Mouse (Mus musculus) hindbrain, embryonic 13.5 days (tissue): Measurements from ENCODE around the gene Ofd1. TPM values are rescaled to one million over a fixed set of nuclear protein-coding genes. Genes with fewer than 3 reads are reported as not detected.

Experiments used
- ATAC-seq: fragments of 200-750 bp; cut with Nextera tagmentation; 2 replicates; pipeline ENCODE4 v1.8.0; 2017; ENCODE audit warnings: moderate TSS enrichment; ENCODE audit not compliant: low FRiP score
- H3K27ac ChIP-seq: fragments of 300-500 bp; sonication (generic); 2 replicates; pipeline ENCODE4 v1.5.1; 2015; ENCODE audit warnings: inconsistent platforms, mild to moderate bottlenecking, moderate library complexity
- H3K27me3 ChIP-seq: fragments of 300-500 bp; sonication (generic); 2 replicates; pipeline ENCODE4 v1.6.1; 2015; ENCODE audit warnings: mild to moderate bottlenecking, inconsistent platforms
- H3K36me3 ChIP-seq: fragments of 300-500 bp; sonication (generic); 2 replicates; pipeline ENCODE4 v1.6.1; 2015; ENCODE audit warnings: mild to moderate bottlenecking, inconsistent platforms
- H3K4me1 ChIP-seq: fragments of 300-500 bp; sonication (generic); replicated peaks from 2 replicates; pipeline ENCODE4 v1.6.1; 2015; ENCODE audit warnings: inconsistent platforms
- H3K4me2 ChIP-seq: fragments of 300-500 bp; sonication (generic); 2 replicates; pipeline ENCODE4 v1.6.1; 2015; ENCODE audit warnings: inconsistent platforms, mild to moderate bottlenecking, moderate library complexity
- H3K4me3 ChIP-seq: fragments of 300-500 bp; sonication (generic); 2 replicates; pipeline ENCODE4 v1.5.1; 2015; ENCODE audit warnings: mild to moderate bottlenecking, inconsistent platforms
- H3K9ac ChIP-seq: fragments of 300-500 bp; sonication (generic); 2 replicates; pipeline ENCODE4 v1.6.1; 2015; ENCODE audit warnings: mild to moderate bottlenecking, inconsistent platforms
- H3K9me3 ChIP-seq: fragments of 300-500 bp; sonication (generic); 2 replicates; pipeline ENCODE4 v1.6.1; 2016; ENCODE audit warnings: inconsistent platforms
- WGBS: fragments of 180-500 bp; shearing (Covaris S2); methylation state at CpG from one replicate; pipeline ENCODE4 v1.1.7; 2015; 5-methylcytosine and 5-hydroxymethylcytosine counted together
- polyA plus RNA-seq: library from polyadenylated mRNA; unstranded; fragments of >200 nt; fragmentation: Nextera tagmentation; extraction: Ambion mirVana; gene quantifications from 2 replicates; pipeline ENCODE4 v1.2.1, GENCODE M21; 2015

Ofd1 gene
- polyA plus RNA-seq: 7.3 and 8.5 TPM in 2 replicates

DNA sequence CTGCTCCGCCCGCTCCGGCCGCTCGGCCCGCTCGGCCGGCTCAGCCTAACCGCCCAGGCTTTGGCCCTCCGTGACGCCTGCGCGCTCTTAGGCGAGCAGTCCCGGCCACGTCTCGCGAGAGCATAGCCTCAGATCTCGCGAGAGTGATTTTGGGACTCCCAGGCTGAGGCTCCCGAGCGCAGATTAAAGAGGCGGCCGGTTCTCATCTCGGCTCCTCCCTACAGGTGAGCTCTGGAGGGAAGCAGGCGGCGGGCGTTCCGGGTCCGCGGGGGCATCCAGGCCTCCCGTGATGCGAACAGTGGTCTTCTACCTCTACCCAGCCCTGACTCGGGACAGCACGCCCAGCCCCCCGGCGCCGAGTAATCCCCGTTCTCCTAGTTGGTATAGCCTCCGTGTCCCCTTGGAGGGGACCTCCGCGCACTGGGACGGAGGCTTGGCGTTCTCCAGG lies at the start of gene Ofd1:
TSS of gene Ofd1 (minus strand) at position 89 of the 448 bp plus-strand sequence.
- peak within 1 kb of the TSS; percentile 58 for H3K4me3 ChIP-seq
- 11% methylated on average over 44 of the region's 44 CpGs for WGBS
- peak within 1 kb of the TSS; percentile 83 for H3K9ac ChIP-seq
- peaks cover 27% of the 10 kb centered on the region; the same call in 1 of the 2 replicates for H3K27me3 ChIP-seq
- peak; percentile 99 for ATAC-seq
- no peaks in the 10 kb centered on the region for H3K36me3 ChIP-seq
- H3K4me2 ChIP-seq: peak within 1 kb of the TSS; percentile 59
- H3K27ac ChIP-seq: peak within 1 kb of the TSS; percentile 88
- no peaks in the 10 kb centered on the region for H3K9me3 ChIP-seq
- H3K4me1 ChIP-seq: peaks cover 15% of the 10 kb centered on the region

DNA sequence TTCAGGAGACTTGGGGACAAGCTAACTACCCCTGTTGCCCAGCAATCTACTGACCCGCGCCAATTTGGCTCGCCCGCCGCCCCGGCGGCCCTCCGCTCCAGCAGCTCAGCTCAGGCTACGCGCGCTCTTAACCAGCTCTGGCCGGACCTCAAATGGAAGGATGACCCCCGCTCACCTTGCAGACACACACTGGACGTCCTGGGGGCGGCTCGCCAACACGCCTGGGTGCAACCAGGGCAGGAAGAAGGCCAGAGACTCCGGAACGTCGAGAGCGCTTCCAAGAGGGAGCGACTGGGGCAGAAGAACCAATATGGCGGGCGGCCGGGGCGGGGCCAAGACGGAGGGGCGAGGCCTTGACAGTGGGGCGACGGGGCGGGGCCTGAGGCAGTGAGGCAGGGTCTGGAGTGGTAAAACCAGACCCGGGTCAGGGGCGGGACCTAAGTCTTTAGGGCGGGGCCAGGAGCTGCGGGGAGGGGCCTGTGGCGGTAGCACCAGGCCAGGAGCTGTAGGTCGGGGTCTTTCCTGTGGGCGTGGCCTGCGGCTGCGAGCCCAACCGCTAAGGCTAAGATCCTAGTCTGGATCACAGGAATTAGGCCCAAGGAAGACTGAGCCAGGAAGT lies 39.0 kb upstream of the Ofd1 start, which contains the start of gene Rab9:
TSS of gene Rab9 (minus strand) at position 503 of the 619 bp plus-strand sequence.
- peak; percentile 99 for ATAC-seq

DNA sequence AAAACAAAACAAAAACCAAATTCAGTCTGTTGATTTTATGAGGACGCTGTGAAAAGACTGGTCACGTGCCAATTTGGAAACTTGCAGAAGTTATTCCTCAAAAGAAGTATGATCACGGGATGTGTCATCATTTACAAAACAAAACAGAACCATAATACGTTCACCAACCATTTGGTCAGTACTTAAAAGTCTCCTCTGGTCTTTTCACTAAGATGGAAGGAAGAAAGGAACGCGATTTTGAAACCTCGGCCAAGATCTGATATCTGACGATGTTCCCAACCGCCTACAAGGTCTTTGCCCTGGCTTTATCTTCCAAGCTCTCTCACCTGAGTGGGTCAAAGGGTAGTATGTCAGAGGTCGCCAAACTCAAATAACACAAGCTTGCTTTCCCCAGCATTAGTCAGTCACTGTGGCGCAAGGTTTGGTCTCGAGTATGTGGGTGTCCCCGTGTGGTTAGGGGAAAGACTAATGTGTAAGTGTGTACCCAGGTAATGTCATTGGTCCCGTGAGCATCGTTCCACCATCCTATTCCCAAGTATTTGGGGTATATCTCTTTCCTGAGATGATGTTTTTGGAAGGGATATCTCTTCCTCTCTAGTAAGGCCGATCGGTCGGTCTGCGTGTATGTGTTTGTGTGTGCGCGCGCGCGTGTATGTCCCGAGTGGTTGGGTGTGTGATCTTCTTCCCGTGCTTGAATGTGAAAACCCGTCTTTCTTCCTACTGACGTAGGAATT lies 38.3 kb upstream of the Ofd1 start:
- H3K9me3 ChIP-seq: no peaks in the 10 kb centered on the region
- no peaks in the 10 kb centered on the region for H3K27me3 ChIP-seq
- peak overlapping the region; percentile 74 for H3K9ac ChIP-seq
- H3K27ac ChIP-seq: peak overlapping the region; percentile 85
- H3K4me3 ChIP-seq: peak overlapping the region; percentile 58
- peak; percentile 64 for ATAC-seq
- H3K36me3 ChIP-seq: no peaks in the 10 kb centered on the region
- 26% methylated on average over 28 of the region's 28 CpGs for WGBS
- H3K4me2 ChIP-seq: peak overlapping the region; percentile 62
- H3K4me1 ChIP-seq: peaks cover 16% of the 10 kb centered on the region

More for the DNA sequence above, 39.0 kb upstream of the Ofd1 start, which contains the start of gene Rab9:
- H3K27me3 ChIP-seq: no peaks in the 10 kb centered on the region
- H3K36me3 ChIP-seq: no peaks in the 10 kb centered on the region
- peak within 1 kb of the TSS; percentile 62 for H3K4me2 ChIP-seq
- H3K9me3 ChIP-seq: no peaks in the 10 kb centered on the region
- peak within 1 kb of the TSS; percentile 58 for H3K4me3 ChIP-seq
- H3K4me1 ChIP-seq: peaks cover 16% of the 10 kb centered on the region
- 15% methylated on average over 33 of the region's 41 CpGs for WGBS
- peak within 1 kb of the TSS; percentile 85 for H3K27ac ChIP-seq
- peak within 1 kb of the TSS; percentile 74 for H3K9ac ChIP-seq

- no peak for ATAC-seq
- H3K4me3 ChIP-seq: peak overlapping the region; percentile 9; the same call in 1 of the 2 replicates
Observed at GRCm38 (mm10) chrX:166477393-166477792, 36.9 kb upstream of the Ofd1 start.

GRCm38 (mm10) chrX:166472612-166473011 lies 32.1 kb upstream of the Ofd1 start:
- Histone ChIP-seq H3K27ac (no peak overlapping the region), H3K27me3 (no peaks in the 10 kb centered on the region), H3K4me1 (peaks cover 7% of the 10 kb centered on the region; the same call in 1 of the 2 replicates), H3K9ac (no peak overlapping the region), H3K9me3 (no peaks in the 10 kb centered on the region), H3K4me2 (no peak overlapping the region), H3K36me3 (no peaks in the 10 kb centered on the region), H3K4me3 (no peak overlapping the region)
- WGBS: 83% methylated on average over 6 of the region's 6 CpGs
- no peak for ATAC-seq

More at GRCm38 (mm10) chrX:166477393-166477792, 36.9 kb upstream of the Ofd1 start:
- H3K27ac ChIP-seq: no peak overlapping the region
- H3K9ac ChIP-seq: no peak overlapping the region
- H3K4me1 ChIP-seq: peaks cover 16% of the 10 kb centered on the region
- 72% methylated on average over 6 of the region's 6 CpGs for WGBS
- H3K9me3 ChIP-seq: no peaks in the 10 kb centered on the region
- H3K4me2 ChIP-seq: peak overlapping the region; percentile 62
- H3K36me3 ChIP-seq: no peaks in the 10 kb centered on the region
- H3K27me3 ChIP-seq: no peaks in the 10 kb centered on the region

DNA sequence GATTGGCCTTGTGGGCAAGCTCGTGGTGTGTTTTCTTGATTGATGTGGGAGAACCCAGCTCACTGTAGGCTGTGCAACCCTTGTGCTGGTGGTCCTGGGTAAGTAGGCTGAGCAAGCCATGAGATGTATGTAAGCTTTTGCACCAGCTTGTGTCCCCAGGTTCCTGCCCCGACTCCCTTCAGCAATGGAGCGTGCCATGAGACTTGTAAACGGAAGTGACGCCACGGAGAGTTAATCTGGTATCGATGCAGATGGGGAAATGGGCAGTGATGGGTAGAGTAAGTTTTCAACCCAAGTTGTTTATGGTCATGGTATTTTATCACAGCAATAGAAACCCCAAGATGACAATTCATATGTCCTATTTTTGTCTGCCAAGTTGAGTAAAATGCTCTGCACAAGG lies 27.8 kb upstream of the Ofd1 start:
- no peaks in the 10 kb centered on the region for H3K4me1 ChIP-seq
- WGBS: 95% methylated on average over 7 of the region's 7 CpGs
- no peak overlapping the region for H3K4me3 ChIP-seq
- no peaks in the 10 kb centered on the region for H3K36me3 ChIP-seq
- no peak for ATAC-seq
- H3K27me3 ChIP-seq: no peaks in the 10 kb centered on the region
- H3K9ac ChIP-seq: no peak overlapping the region
- no peaks in the 10 kb centered on the region for H3K9me3 ChIP-seq
- H3K4me2 ChIP-seq: no peak overlapping the region
- no peak overlapping the region for H3K27ac ChIP-seq

DNA sequence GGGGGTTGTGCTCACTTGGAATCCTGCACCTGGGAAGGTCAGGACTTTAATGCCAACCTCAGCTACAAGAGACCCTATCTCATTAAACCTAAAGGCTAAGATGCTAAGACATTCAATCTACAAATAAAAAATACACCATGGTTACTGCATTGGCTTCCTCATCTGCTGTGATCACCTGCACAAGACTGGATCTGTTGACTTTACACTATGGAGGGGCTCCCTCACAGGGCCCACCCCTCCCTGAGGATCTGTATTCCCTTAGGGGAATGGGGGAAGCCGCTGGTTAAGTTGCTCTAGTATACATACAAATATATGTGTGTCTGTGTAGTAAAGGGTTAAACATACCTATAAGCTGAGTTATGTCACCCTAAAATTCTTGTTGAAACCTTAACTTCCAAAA lies 15.0 kb upstream of the Ofd1 start:
- H3K4me1 ChIP-seq: no peaks in the 10 kb centered on the region
- WGBS: 94% methylated on average over 1 of the region's 1 CpGs
- H3K9me3 ChIP-seq: no peaks in the 10 kb centered on the region
- no peak overlapping the region for H3K4me2 ChIP-seq
- no peak overlapping the region for H3K27ac ChIP-seq
- no peak overlapping the region for H3K4me3 ChIP-seq
- H3K36me3 ChIP-seq: no peaks in the 10 kb centered on the region; the same call in 1 of the 2 replicates
- H3K9ac ChIP-seq: no peak overlapping the region
- H3K27me3 ChIP-seq: 0 out of 2 replicates have a peak, but pooled peaks cover 3% of the 10 kb centered on the region
- ATAC-seq: no peak

DNA sequence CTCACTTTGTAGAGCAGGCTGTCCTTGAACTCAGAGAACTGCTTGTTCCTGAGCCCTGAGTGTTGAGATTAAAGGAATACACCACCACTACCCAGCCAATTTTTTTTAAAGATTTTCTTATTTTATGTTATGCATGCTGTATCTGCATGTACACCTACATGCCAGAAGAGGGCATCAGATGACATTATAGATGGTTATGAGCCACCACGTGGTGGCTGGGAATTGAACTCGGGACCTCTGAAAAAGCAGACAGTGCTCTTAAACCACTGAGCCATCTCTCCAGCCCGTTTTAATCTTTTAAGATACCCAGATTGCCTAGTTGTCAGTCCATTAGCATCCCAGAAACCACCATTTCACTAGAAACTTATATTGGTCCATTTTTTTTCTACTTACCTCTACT lies 13.8 kb upstream of the Ofd1 start:
- H3K9ac ChIP-seq: no peak overlapping the region
- ATAC-seq: no peak
- 78% methylated on average over 3 of the region's 3 CpGs for WGBS

DNA sequence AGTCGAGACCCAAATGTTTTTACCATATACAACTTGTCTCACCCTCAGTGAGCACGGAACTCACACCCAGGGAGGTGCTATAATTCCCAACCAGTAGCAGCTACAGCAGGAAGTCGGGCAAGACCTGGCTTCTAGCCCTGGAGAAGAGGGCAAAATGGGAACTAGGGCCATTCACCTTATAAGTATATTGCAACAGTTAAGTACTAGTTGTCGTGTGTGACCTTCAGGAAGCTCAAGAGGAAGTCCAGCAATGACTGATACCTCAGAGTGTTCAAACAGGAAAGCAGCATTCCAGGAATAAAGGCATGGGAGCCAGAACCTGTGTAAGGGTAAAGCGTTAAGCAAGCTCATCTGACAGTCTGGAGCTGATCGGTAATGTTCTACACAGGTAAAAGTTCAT lies 13.0 kb upstream of the Ofd1 start:
- no peak overlapping the region for H3K4me2 ChIP-seq
- ATAC-seq: no peak
- no peak overlapping the region for H3K9ac ChIP-seq
- H3K27me3 ChIP-seq: 0 out of 2 replicates have a peak, but pooled peaks cover 3% of the 10 kb centered on the region
- WGBS: 87% methylated on average over 6 of the region's 6 CpGs
- H3K27ac ChIP-seq: no peak overlapping the region
- H3K36me3 ChIP-seq: peaks cover 4% of the 10 kb centered on the region
- H3K9me3 ChIP-seq: no peaks in the 10 kb centered on the region
- no peak overlapping the region for H3K4me3 ChIP-seq
- no peaks in the 10 kb centered on the region for H3K4me1 ChIP-seq

More for the DNA sequence above, 13.8 kb upstream of the Ofd1 start:
- Histone ChIP-seq H3K4me3 (no peak overlapping the region), H3K9me3 (no peaks in the 10 kb centered on the region), H3K36me3 (peaks cover 4% of the 10 kb centered on the region), H3K27me3 (0 out of 2 replicates have a peak, but pooled peaks cover 3% of the 10 kb centered on the region), H3K4me2 (no peak overlapping the region), H3K4me1 (no peaks in the 10 kb centered on the region), H3K27ac (no peak overlapping the region)

DNA sequence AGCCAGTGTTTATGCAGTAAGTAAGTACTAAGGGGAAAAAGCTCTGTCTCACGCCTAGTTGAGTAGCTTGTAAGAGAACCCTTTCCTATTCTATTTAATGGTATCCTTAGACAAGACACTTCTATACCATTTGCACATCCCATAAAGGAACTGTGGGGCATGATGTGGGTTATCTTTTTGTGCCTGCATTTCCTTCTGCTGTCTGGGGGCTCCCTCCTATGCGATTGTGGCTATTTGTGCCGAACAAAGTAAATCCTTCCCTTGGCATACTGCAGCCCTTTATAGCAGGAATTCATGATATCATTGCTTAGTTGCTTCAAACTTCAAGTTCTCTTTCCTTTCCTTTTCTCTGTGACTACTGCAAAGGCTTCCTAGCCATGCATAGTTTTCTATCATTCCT lies 4.0 kb upstream of the Ofd1 start:
- H3K4me3 ChIP-seq: no peak overlapping the region
- no peak overlapping the region for H3K27ac ChIP-seq
- 90% methylated on average over 3 of the region's 3 CpGs for WGBS
- no peaks in the 10 kb centered on the region for H3K9me3 ChIP-seq
- no peak overlapping the region for H3K9ac ChIP-seq
- H3K27me3 ChIP-seq: peaks cover 20% of the 10 kb centered on the region; the same call in 1 of the 2 replicates
- no peaks in the 10 kb centered on the region; the same call in none of the 2 replicates for H3K36me3 ChIP-seq
- H3K4me1 ChIP-seq: peaks cover 10% of the 10 kb centered on the region
- no peak overlapping the region for H3K4me2 ChIP-seq
- no peak for ATAC-seq

DNA sequence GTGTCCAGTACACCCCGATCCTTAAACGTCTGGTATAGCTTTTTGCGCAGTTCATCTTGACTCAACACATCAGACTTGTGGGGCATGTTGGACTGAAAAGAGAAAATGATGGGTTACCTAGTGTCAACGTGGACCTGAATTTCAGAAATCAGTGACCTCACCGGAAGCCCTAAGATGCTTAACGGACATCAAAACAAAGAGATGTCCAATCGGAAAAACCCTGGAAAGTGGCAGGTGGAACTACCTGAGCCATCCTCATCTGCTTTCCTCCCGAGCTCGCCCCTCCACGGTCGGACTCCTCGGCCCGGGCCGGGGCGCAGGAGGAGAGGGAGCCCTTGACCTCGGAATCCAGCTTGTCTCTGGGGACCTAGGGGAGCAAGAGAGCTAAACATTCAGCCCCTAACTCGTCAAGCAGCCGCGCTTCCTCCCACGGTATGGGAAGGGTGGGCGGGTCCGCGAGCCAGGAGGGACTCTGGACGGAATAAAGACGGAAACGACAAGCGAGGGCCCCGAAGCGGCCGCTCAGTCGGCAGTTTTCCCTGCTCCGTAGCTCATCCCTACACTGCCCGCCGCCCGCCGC lies 378 bp downstream of the Ofd1 start, which contains the start of gene Trappc2:
TSS of gene Trappc2 (plus strand) at position 539 of the 580 bp plus-strand sequence.
- peak; percentile 88 for ATAC-seq
- Histone ChIP-seq H3K4me3 (peak within 1 kb of the TSS; percentile 58), H3K4me1 (peaks cover 15% of the 10 kb centered on the region), H3K4me2 (peak within 1 kb of the TSS; percentile 59), H3K27me3 (peaks cover 27% of the 10 kb centered on the region; the same call in 1 of the 2 replicates), H3K36me3 (no peaks in the 10 kb centered on the region), H3K9ac (peak within 1 kb of the TSS; percentile 83), H3K9me3 (no peaks in the 10 kb centered on the region), H3K27ac (peak within 1 kb of the TSS; percentile 88)
- WGBS: 13% methylated on average over 31 of the region's 36 CpGs

- Histone ChIP-seq H3K4me1 (peaks cover 8% of the 10 kb centered on the region), H3K9ac (no peak overlapping the region), H3K36me3 (no peaks in the 10 kb centered on the region; the same call in 1 of the 2 replicates), H3K27ac (no peak overlapping the region), H3K27me3 (peaks cover 9% of the 10 kb centered on the region; the same call in 1 of the 2 replicates), H3K4me3 (no peak overlapping the region), H3K9me3 (no peaks in the 10 kb centered on the region), H3K4me2 (no peak overlapping the region)
- no peak for ATAC-seq
- 88% methylated on average over 2 of the region's 2 CpGs for WGBS
Observed at GRCm38 (mm10) chrX:166434812-166435211, 5.7 kb downstream of the Ofd1 start.
